Mouse (Mus musculus): ENCODE results near the gene Kctd15.

DNA sequence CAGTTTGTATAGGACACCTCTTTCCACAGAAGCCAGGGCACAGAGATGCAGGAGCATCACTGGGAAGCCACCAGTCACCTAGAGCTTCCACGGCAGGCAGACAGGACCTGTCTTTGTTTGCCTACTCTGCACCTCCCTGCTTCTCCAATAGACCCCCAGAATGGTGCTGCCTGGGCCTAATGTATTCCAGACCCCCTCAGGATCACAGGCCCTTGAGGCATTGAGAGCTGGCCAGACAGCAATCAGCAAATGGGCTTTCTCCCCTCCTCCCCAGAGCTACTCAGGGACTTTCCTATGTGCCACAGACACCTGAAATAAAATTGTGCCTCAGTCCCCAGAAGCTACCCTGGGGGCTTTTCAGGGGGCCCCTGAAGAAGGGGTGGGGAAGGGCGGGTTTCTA lies 5.2 kb downstream of the Kctd15 start:
- TF ChIP-seq CTCF (IDR thresholded peaks at IDR 0.05; ENCODE audit: low read depth) = no peak
- TF ChIP-seq EP300 (IDR thresholded peaks at IDR 0.05; ENCODE audit: low read depth) = no peak
